Mouse (Mus musculus) bone marrow macrophage, adult 2 months (primary cell): ENCODE results near the gene Sirt1.

Experiments
- CTCF ChIP-seq: IDR thresholded peaks from 2 replicates; pipeline ENCODE4 v1.5.1; 2012; ENCODE audit warnings: low read depth, mild to moderate bottlenecking, low read length, moderate library complexity
- POLR2A ChIP-seq: IDR thresholded peaks from 2 replicates; pipeline ENCODE4 v1.6.1; 2012; ENCODE audit warnings: mild to moderate bottlenecking, low read depth, low read length, borderline replicate concordance

DNA sequence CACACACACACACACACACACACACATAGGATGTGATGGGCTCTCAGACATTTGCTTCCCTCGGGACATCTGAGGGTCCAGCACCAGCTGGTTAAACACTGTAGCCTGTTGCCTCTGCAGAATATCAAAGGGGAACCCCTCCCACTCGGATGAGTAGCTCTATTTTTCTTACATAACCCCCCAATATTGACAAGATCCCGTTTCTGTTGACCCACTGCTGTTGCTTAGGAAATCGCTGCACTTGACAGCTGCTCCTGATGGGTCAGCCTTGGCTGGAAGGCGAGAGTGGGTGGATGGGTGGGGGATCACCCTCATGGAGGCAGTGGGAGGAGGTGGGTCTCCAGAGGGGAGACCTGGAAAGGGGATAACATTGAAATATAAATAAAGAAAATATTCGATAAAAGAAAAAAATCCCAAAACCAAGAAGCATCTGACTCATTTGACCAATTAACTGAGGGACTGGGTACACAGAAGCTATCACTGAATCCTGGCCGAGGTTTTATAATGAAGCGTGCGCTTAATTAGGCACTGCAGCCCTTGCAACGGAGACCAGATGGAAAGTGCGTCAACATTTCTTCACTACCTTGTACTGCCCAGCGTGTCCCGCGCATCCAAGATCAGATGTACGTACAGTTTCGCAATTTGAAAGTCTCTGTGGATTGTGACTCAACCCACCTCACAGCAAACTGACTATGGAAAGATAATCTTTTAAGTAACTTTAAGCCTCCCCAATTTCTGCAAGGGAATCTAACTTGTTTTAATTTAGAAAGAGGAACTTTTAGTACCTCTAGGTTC is 28.9 kb upstream of the Sirt1 start:
- TF ChIP-seq CTCF (no peak), POLR2A (no peak)
